Mouse (Mus musculus) embryonic fibroblast, embryonic 13.5 days (primary cell): ENCODE measurements around the gene Rbm48.

Experiments used
- CTCF ChIP-seq: IDR thresholded peaks from 2 replicates; pipeline ENCODE4 v1.5.1; 2011; ENCODE audit warnings: mild to moderate bottlenecking, control low read depth, low read length, moderate library complexity, borderline replicate concordance; ENCODE audit not compliant: insufficient read depth
- POLR2A ChIP-seq: IDR thresholded peaks from 2 replicates; pipeline ENCODE4 v1.6.1; 2011; ENCODE audit warnings: low read depth, mild to moderate bottlenecking, control low read depth, low read length, moderate library complexity

DNA sequence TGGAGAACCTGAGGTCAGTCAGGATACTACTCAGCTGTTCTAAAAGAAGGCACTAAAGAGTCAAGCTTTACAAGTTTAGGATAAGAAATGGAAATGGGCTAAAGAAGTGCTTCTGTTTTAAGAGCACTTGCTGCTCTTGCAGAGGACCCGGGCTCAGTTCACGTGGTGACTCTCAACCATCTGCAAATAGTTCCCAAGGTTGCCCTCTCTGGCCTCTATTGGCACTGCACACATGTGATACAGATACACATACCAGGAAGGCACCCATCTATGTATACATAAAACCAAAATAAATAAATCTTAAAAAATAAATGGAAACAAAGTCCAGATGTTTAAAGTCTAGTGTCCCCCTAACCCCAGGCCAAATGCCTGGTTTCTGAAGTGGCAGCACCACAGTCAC is 21.6 kb downstream of the Rbm48 start:
- TF ChIP-seq CTCF (no peak), POLR2A (no peak)
